Mouse (Mus musculus) limb, embryonic 13.5 days (tissue): ENCODE data around the gene Gm8369. TPM values are rescaled to one million over a fixed set of nuclear protein-coding genes. Genes with fewer than 3 reads are reported as not detected.
"Not testable (repeated sequence)": the region's sequence is repeated elsewhere in the genome, so short reads cannot be mapped to it uniquely, and the experiment has no call there.

Experiments
- ATAC-seq: fragments of 200-750 bp; cut with Nextera tagmentation; 2 replicates; pipeline ENCODE4 v1.8.0; 2017; ENCODE audit warnings: low read depth, moderate number of reproducible peaks, moderate TSS enrichment; ENCODE audit not compliant: low FRiP score
- H3K27ac ChIP-seq: fragments of 300-500 bp; sonication (generic); 2 replicates; pipeline ENCODE4 v1.5.1; 2015; ENCODE audit warnings: inconsistent platforms, mild to moderate bottlenecking, moderate library complexity
- H3K27me3 ChIP-seq: fragments of 300-500 bp; sonication (generic); 2 replicates; pipeline ENCODE4 v1.6.1; 2015; ENCODE audit warnings: mild to moderate bottlenecking, inconsistent platforms
- H3K36me3 ChIP-seq: fragments of 300-500 bp; sonication (generic); 2 replicates; pipeline ENCODE4 v1.6.1; 2015; ENCODE audit warnings: inconsistent platforms, mild to moderate bottlenecking, moderate library complexity
- H3K4me1 ChIP-seq: fragments of 300-500 bp; sonication (generic); 2 replicates; pipeline ENCODE4 v1.6.1; 2015; ENCODE audit warnings: inconsistent platforms
- H3K4me2 ChIP-seq: fragments of 300-500 bp; sonication (generic); replicated peaks from 2 replicates; pipeline ENCODE4 v1.6.1; 2015; ENCODE audit warnings: inconsistent platforms, mild to moderate bottlenecking, moderate library complexity
- H3K4me3 ChIP-seq: fragments of 300-500 bp; sonication (generic); 2 replicates; pipeline ENCODE4 v1.5.1; 2015; ENCODE audit warnings: moderate library complexity, mild to moderate bottlenecking, inconsistent platforms
- H3K9ac ChIP-seq: fragments of 300-500 bp; sonication (generic); 2 replicates; pipeline ENCODE4 v1.6.1; 2015; ENCODE audit warnings: mild to moderate bottlenecking, inconsistent platforms
- H3K9me3 ChIP-seq: fragments of 300-500 bp; sonication (generic); 2 replicates; pipeline ENCODE4 v1.6.1; 2016; ENCODE audit warnings: inconsistent platforms
- WGBS: fragments of 180-500 bp; shearing (Covaris S2); methylation state at CpG from one replicate; pipeline ENCODE4 v1.1.7; 2015; 5-methylcytosine and 5-hydroxymethylcytosine counted together
- polyA plus RNA-seq: library from polyadenylated mRNA; unstranded; fragments of >200 nt; fragmentation: Nextera tagmentation; extraction: Ambion mirVana; gene quantifications from 2 replicates; pipeline ENCODE4 v1.2.1, GENCODE M21; 2015

Gm8369 gene
- polyA plus RNA-seq, 1 experiment from 2014 or later = not detected

DNA sequence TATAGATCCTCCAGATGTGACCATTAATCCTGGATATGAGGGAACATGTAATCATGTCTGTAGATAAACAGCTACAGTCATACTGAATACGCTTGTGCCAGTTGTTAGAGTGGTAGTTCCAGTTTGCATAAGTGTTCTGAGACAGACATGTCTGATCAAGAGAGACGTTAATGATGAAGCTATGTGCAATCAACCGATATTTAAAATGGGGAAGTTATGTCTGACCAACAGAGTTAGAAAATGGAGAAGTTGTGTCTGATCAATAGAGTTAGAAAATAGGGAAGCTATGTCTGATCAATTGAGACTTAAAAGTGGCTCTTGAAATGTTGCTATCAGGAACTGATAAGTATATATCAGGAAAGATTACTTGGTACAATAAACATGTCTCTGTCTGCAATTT is 472 bp upstream of the Gm8369 start:
- 87% methylated on average over 3 of the region's 3 CpGs for WGBS
- Histone ChIP-seq H3K36me3 (no peaks in the 10 kb centered on the region), H3K4me1 (no peaks in the 10 kb centered on the region), H3K9me3 (no peaks in the 10 kb centered on the region), H3K27ac (no peak overlapping the region), H3K9ac (no peak overlapping the region), H3K27me3 (no peaks in the 10 kb centered on the region), H3K4me2 (no peak overlapping the region), H3K4me3 (no peak overlapping the region)
- no peak for ATAC-seq

GRCm38 (mm10) chr19:11486599-11486998 is 861 bp downstream of the Gm8369 start:
- no peak for ATAC-seq
- Histone ChIP-seq H3K4me1 (no peaks in the 10 kb centered on the region), H3K27ac (no peak overlapping the region), H3K27me3 (no peaks in the 10 kb centered on the region), H3K9ac (no peak overlapping the region), H3K4me2 (no peak overlapping the region), H3K4me3 (no peak overlapping the region), H3K36me3 (no peaks in the 10 kb centered on the region), H3K9me3 (no peaks in the 10 kb centered on the region)
- 83% methylated on average over 1 of the region's 1 CpGs for WGBS

- no peaks in the 10 kb centered on the region for H3K4me1 ChIP-seq
- H3K36me3 ChIP-seq = no peaks in the 10 kb centered on the region
- no peak overlapping the region for H3K4me2 ChIP-seq
- H3K4me3 ChIP-seq = no peak overlapping the region
- no peaks in the 10 kb centered on the region for H3K27me3 ChIP-seq
- WGBS = 64% methylated on average over 4 of the region's 4 CpGs
- no peak overlapping the region for H3K9ac ChIP-seq
- no peak overlapping the region for H3K27ac ChIP-seq
- ATAC-seq = no peak
- H3K9me3 ChIP-seq = no peaks in the 10 kb centered on the region
Measured at GRCm38 (mm10) chr19:11491406-11492189, 5.9 kb downstream of the Gm8369 start.

- Histone ChIP-seq H3K4me2 (no peak overlapping the region), H3K4me1 (no peaks in the 10 kb centered on the region), H3K27ac (no peak overlapping the region), H3K9ac (no peak overlapping the region), H3K27me3 (no peaks in the 10 kb centered on the region), H3K4me3 (no peak overlapping the region), H3K9me3 (no peaks in the 10 kb centered on the region), H3K36me3 (no peaks in the 10 kb centered on the region)
- 67% methylated on average over 1 of the region's 1 CpGs for WGBS
- no peak for ATAC-seq
Measured at GRCm38 (mm10) chr19:11492671-11493070, 6.9 kb downstream of the Gm8369 start.

GRCm38 (mm10) chr19:11494519-11494918 is 8.8 kb downstream of the Gm8369 start:
- 81% methylated on average over 3 of the region's 3 CpGs for WGBS
- Histone ChIP-seq H3K9me3 (no peaks in the 10 kb centered on the region), H3K9ac (no peak overlapping the region), H3K4me2 (no peak overlapping the region), H3K27me3 (no peaks in the 10 kb centered on the region), H3K4me3 (no peak overlapping the region), H3K27ac (no peak overlapping the region), H3K4me1 (no peaks in the 10 kb centered on the region), H3K36me3 (no peaks in the 10 kb centered on the region)
- ATAC-seq = no peak

DNA sequence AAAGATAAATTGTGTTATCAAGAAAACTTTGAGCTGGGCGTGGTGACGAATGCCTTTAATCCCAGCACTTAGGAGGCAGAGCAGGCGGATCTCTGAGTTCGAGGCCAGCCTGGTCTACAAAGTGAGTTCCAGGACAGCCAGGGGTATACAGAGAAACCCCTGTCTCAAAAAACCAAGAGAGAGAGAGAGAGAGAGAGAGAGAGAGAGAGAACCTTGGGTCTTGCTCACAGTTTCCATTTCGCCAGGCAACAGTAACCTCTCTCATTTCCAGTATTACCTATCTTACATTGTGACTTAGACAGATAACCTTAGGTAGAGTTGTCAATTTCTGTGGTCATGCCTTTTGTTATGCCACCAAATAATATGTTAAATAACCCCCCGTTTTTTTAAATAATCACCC is 10.6 kb downstream of the Gm8369 start:
- Histone ChIP-seq H3K9ac (no peak overlapping the region), H3K4me1 (no peaks in the 10 kb centered on the region), H3K4me2 (no peak overlapping the region), H3K27me3 (no peaks in the 10 kb centered on the region), H3K27ac (no peak overlapping the region), H3K4me3 (no peak overlapping the region), H3K36me3 (no peaks in the 10 kb centered on the region), H3K9me3 (no peaks in the 10 kb centered on the region)
- ATAC-seq = no peak
- WGBS = 87% methylated on average over 6 of the region's 6 CpGs

GRCm38 (mm10) chr19:11497300-11497699 is 11.6 kb downstream of the Gm8369 start:
- not testable (repeated sequence) for H3K4me2 ChIP-seq, H3K4me3 ChIP-seq, H3K27me3 ChIP-seq, H3K27ac ChIP-seq, H3K9ac ChIP-seq, H3K36me3 ChIP-seq, ATAC-seq, H3K9me3 ChIP-seq, H3K4me1 ChIP-seq
- WGBS = 76% methylated on average over 1 of the region's 1 CpGs

DNA sequence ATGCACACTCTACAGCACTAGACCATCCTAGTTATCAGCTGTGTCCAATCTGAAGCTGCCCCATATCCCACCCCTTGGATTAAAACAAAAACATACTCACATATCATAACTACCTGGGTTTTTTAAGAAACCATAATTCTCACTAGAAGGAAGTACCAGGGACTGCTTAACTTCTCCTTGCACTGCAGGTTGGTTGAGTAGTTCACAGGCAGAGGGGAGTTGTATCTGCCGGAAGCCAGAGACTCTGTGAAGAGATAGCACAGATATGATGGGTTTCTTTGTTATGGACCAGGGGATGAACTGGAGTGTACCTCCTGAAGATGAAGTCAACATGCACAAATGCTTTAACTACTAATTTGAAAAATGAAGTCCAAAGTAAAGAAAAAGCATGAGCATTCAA is 15.1 kb downstream of the Gm8369 start:
- 86% methylated on average over 1 of the region's 1 CpGs for WGBS
- H3K27ac ChIP-seq = no peak overlapping the region
- no peak overlapping the region for H3K4me2 ChIP-seq
- H3K9me3 ChIP-seq = no peaks in the 10 kb centered on the region
- ATAC-seq = no peak
- no peak overlapping the region for H3K9ac ChIP-seq
- H3K36me3 ChIP-seq = no peaks in the 10 kb centered on the region
- no peaks in the 10 kb centered on the region for H3K4me1 ChIP-seq
- no peaks in the 10 kb centered on the region for H3K27me3 ChIP-seq
- H3K4me3 ChIP-seq = no peak overlapping the region

DNA sequence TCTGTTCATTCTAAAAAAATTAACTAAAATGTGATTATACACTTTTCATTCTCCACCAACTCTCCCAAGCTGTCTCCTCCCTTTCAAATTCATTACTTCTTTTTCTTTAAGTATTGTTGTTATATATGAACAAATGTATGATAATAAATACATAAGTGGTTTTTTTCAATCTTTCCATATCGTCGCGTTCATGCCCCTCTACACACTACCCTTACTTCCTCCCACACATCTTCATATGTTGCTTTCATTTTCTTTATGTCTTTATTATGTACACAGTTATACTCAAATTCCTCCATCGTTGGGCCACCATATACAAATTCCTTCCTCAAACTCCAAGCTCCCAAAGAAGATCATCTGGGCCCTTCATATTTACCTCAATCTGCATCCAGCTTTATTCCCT is 15.6 kb downstream of the Gm8369 start:
- no peak overlapping the region for H3K27ac ChIP-seq
- H3K27me3 ChIP-seq = no peaks in the 10 kb centered on the region
- H3K4me1 ChIP-seq = no peaks in the 10 kb centered on the region
- no peak for ATAC-seq
- H3K9ac ChIP-seq = no peak overlapping the region
- no peak overlapping the region for H3K4me2 ChIP-seq
- no peaks in the 10 kb centered on the region for H3K36me3 ChIP-seq
- H3K9me3 ChIP-seq = no peaks in the 10 kb centered on the region
- WGBS = 88% methylated on average over 4 of the region's 4 CpGs
- H3K4me3 ChIP-seq = no peak overlapping the region

DNA sequence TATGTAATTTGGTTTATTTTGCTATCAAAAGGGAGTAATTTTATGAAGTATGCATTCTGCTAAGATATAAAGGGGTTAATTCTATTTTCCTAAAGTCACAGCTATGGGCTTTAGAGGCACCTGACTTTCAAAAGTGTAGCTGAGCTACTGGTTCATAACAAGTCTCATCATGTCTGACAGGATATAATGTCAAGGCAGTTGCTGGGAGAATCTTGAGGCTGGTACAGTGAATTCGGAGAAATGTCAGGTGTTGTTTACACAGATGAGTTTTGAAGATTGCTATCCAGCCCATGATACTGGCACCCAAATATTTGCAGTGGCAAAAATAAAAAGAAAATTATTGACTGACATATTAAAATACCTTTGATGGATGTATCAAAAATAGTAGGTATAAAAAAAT is 19.1 kb downstream of the Gm8369 start:
- H3K4me1 ChIP-seq = no peaks in the 10 kb centered on the region
- no peaks in the 10 kb centered on the region for H3K27me3 ChIP-seq
- no peak overlapping the region for H3K4me3 ChIP-seq
- ATAC-seq = no peak
- no peaks in the 10 kb centered on the region for H3K36me3 ChIP-seq
- no peak overlapping the region for H3K27ac ChIP-seq
- H3K4me2 ChIP-seq = no peak overlapping the region
- 89% methylated on average over 1 of the region's 1 CpGs for WGBS
- no peaks in the 10 kb centered on the region for H3K9me3 ChIP-seq
- no peak overlapping the region for H3K9ac ChIP-seq

- Histone ChIP-seq H3K4me1 (no peaks in the 10 kb centered on the region), H3K9me3 (no peaks in the 10 kb centered on the region), H3K4me2 (no peak overlapping the region), H3K9ac (no peak overlapping the region), H3K36me3 (no peaks in the 10 kb centered on the region), H3K4me3 (no peak overlapping the region), H3K27me3 (no peaks in the 10 kb centered on the region), H3K27ac (no peak overlapping the region)
- ATAC-seq = no peak
- WGBS = 86% methylated on average over 1 of the region's 1 CpGs
Measured at GRCm38 (mm10) chr19:11513458-11513857, 27.7 kb downstream of the Gm8369 start.

DNA sequence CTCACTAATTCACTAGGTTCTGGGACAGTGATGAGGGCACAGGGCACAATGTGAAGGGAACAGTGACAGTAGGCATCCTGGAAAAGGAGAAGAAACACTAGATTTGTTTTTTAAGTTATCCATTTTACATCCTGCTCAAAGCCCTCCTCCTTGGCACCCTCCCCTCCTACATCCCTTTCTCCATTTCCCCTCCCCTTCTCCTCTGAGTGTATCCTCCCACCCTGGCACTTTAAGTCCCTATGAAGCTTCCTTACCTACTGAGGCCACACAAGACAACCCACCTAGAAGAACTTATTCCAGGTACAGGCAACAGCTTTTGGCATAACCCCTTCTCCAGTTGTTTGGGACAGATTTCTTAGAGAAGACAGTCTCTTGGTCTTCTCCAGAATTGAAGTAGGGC is 30.5 kb downstream of the Gm8369 start, which contains the start of gene Ms4a6b:
TSS of gene Ms4a6b (plus strand) at position 267 of the 400 bp plus-strand sequence.
- H3K4me2 ChIP-seq = no peak within 1 kb of the TSS
- H3K27ac ChIP-seq = no peak within 1 kb of the TSS
- H3K27me3 ChIP-seq = no peaks in the 10 kb centered on the region
- H3K4me1 ChIP-seq = no peaks in the 10 kb centered on the region
- no peak within 1 kb of the TSS for H3K9ac ChIP-seq
- no peaks in the 10 kb centered on the region for H3K36me3 ChIP-seq
- no peak within 1 kb of the TSS for H3K4me3 ChIP-seq
- H3K9me3 ChIP-seq = no peaks in the 10 kb centered on the region
- no peak for ATAC-seq

- 71% methylated on average over 4 of the region's 4 CpGs for WGBS
- H3K4me1 ChIP-seq = no peaks in the 10 kb centered on the region
- H3K36me3 ChIP-seq = no peaks in the 10 kb centered on the region
- no peaks in the 10 kb centered on the region for H3K27me3 ChIP-seq
- H3K4me3 ChIP-seq = no peak overlapping the region
- ATAC-seq = no peak
- no peaks in the 10 kb centered on the region for H3K9me3 ChIP-seq
- H3K4me2 ChIP-seq = no peak overlapping the region
- H3K27ac ChIP-seq = no peak overlapping the region
- H3K9ac ChIP-seq = no peak overlapping the region
Measured at GRCm38 (mm10) chr19:11516845-11517244, 31.1 kb downstream of the Gm8369 start.
